Mouse (Mus musculus) G1E (cell line): Measurements from ENCODE around the gene Slc6a13.
A peak's percentile ranks its signal among the peaks of the same experiment; 100 is the strongest.

Experiments used
- CTCF ChIP-seq: IDR thresholded peaks from 2 replicates; pipeline ENCODE4 v1.5.1; 2012; ENCODE audit warnings: low read depth, low read length, inconsistent platforms, mixed read lengths
- POLR2AphosphoS5 ChIP-seq: IDR thresholded peaks from 2 replicates; pipeline ENCODE4 v1.6.1; 2012; ENCODE audit warnings: low read depth, low read length, inconsistent platforms; ENCODE audit not compliant: insufficient replicate concordance

DNA sequence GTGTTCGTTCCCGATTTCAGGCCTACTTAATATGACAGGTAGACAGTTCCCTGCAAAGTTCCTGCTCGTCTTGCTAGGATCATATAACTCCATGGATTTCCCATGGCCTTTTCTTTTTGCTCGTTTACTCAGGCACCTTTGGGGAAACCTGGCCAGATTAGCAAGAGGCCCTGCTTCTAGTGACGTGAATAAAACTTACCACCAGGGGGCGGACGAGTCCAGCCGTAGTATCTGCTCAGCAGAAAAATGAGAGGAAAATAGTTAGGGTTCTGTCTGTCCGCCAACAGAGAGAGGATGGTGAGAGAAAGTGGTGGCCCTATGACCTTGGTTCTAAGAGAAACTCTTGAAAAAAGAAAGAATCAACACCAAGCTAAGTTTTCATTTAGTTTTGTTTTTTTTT, 39.5 kb upstream of the Slc6a13 start:
- peak; percentile 60 for TF ChIP-seq CTCF
- no peak for TF ChIP-seq POLR2AphosphoS5
